Mouse (Mus musculus): ENCODE results near the gene Ehf. TPM values are rescaled to one million over a fixed set of nuclear protein-coding genes. Genes with fewer than 3 reads are reported as not detected.

The Ehf gene
- total RNA-seq, 4 experiments from 2014 or later, result not detected

GRCm38 (mm10) chr2:103214861-103215260, 88.2 kb downstream of the Ehf start:
- no peak for DNase-seq (ENCODE audit: low spot score in 2 of 2)

GRCm38 (mm10) chr2:103213547-103213946, 89.5 kb downstream of the Ehf start:
- DNase-seq (ENCODE audit: low spot score in 2 of 2), result no peak

Other genes starting within 250 kb of the Ehf start
- gene Pdhx, start 229.8 kb downstream of the Ehf start, total RNA-seq (2022), result 10 to 100 TPM; 62.9 to 84.8 (median 77.1) TPM
- gene Apip, start 229.6 kb downstream of the Ehf start, total RNA-seq (2022), result 10 to 100 TPM; 35.8 to 44.6 (median 37.9) TPM
- under 1 TPM in 2 of 4 experiments, not detected in 2; 0.17 to 0.63 TPM for gene Elf5, start 108.4 kb upstream of the Ehf start, total RNA-seq (2022)
- gene Cat, start 181.9 kb upstream of the Ehf start, total RNA-seq (2022), result 100 to 1,000 TPM in 2 of 4 experiments, 10 to 100 TPM in 2; 85.9 to 103 (median 95.5) TPM